Mouse (Mus musculus): Measurements from ENCODE around the gene Abca16.
A peak's percentile ranks its signal among the peaks of the same experiment; 100 is the strongest.

Abca16 gene

DNA sequence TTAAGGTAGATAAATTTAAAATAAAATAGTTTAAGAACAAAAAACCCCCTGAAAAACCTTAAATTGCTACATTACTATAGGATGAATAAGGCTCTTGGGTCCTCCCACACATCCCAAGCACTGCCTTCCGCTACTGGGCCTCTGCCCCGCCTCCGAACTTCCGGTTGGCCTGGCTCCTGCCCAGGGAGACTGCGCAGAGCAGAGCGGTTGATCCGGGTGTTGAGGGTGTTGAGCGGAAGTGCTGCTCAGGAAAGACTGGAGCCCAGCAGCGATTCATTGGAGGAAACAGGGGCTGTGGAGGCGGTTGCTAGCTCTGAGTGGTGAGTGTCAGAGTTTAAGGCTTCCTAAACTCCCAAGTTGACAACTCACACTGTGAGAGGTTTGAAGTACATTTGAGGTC lies at the start of gene Abca16:
Gene Abca16, plus strand, starts transcription at position 201 of the 400 bp plus-strand sequence.
- DNase-seq (ENCODE audit: low read depth, low spot score), result no peak

GRCm38 (mm10) chr7:120361159-120361558 lies 48.3 kb upstream of the Abca16 start:
- no peak for DNase-seq (ENCODE audit: low read depth, low spot score)

- DNase-seq (ENCODE audit: low read depth, low spot score), result no peak
These were observed 2.9 kb downstream of the Abca16 start for GRCm38 (mm10) chr7:120412391-120412790.

DNA sequence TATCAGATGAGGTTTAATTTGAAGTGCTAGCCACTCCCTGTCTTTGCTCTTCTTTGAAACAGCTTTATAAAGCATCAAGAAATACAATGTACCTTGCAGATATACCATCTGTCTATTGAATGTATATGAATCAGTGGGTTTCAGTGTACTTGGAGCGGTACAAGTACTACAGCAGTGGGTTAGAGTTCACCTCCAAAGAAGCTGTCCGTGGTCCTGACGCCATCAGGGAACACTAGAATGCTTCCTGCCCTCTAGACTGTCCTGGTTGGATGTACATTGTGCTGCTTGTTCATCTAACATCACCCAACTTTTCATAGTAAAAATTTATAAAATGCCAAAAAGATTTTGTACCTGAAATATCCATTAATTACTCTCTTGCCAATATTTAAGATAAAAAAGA lies 17.2 kb downstream of the Abca16 start:
- DNase-seq (ENCODE audit: low read depth, low spot score), result no peak

- no peak for DNase-seq (ENCODE audit: low read depth, low spot score)
These were observed 22.0 kb downstream of the Abca16 start for GRCm38 (mm10) chr7:120431464-120431863.

DNA sequence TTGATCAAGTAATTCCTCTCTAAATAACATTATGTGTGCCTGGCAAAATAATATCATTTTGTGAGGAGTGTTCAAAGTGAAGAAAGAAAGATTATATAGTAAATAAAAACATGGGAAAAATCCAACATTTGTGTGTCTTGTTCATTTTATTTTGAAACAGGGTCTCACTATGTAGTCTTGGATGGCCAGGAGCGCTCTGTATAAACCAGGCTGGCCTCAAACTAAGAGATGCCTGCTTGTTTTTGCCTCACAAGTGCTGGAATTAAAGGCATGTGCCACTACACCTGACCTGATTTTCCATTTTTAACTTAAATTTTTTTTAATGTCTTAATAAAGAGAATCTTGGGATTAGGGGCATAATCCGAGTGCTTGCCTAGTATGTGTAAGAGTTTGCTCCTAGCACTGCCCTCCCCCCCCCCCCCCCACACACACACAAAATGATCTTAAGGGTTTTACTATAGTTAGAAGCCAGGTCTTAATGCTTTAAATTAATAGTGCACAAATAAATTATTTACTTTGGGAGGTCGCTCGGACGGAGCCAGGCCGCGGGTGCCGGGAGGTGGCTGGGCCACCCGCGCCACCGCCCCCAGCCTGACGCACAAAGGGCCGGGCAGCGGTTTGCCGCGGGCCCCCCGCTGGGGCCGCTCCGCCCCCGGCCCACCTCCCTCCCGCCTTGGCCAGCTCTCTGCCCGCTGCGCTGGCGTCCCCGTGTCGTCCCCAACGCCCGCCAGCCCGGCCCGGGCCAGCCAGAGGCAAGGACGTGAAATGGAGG lies 94.6 kb downstream of the Abca16 start:
- DNase-seq (ENCODE audit: low read depth, low spot score), result no peak

DNA sequence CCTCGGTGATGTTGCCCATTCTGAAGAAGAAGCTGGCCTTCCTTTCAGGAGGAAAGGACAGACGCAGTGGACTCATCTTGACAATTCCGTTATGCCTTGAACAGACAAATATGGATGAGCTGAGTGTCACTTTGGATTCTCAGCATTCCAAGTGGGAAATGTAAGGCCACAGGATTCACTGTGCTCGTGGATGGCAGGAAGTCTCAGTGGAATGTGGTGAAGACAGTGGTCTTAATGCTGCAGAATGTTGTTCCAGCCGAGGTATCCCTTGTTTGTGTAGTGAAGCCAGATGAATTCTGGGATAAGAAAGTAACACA lies 95.2 kb downstream of the Abca16 start:
- peak; percentile 0 for DNase-seq (ENCODE audit: low read depth, low spot score)

GRCm38 (mm10) chr7:120534805-120535204 lies 125.4 kb downstream of the Abca16 start:
- no peak for DNase-seq (ENCODE audit: low read depth, low spot score)

DNA sequence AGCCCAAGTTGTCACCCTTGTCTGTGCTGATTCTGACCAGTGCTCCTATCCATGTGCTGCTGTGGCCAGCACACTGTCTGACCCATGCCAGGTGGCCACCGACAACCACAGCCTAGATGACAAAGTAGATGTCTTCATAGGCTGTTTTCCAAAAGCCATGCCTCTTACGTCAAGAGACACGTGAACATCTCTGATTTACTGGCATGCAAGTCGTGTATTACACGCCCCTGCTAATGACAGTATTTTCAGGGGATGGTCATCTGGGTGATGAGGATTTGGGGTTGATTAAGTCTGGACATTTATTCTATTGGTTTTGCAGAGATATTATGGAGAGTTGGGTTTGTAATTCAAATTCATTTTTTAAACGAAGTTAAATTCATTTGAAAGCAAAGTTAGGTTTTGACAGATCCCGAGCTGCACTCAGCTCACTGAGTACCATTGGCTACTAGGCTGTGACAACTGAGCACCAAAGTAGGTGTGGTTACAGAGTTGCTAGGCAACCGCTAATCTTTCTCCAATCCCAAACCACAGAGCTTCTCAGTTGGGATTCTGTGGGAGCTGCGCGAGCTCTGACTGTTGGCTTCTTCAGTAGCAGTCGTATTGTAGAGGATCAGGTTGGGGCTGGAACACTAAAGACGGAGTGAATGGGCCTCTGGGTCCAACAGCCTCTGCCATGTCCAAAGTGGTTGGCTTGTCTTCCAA lies 143.2 kb downstream of the Abca16 start:
- peak; percentile 42 for DNase-seq (ENCODE audit: low read depth, low spot score)

DNA sequence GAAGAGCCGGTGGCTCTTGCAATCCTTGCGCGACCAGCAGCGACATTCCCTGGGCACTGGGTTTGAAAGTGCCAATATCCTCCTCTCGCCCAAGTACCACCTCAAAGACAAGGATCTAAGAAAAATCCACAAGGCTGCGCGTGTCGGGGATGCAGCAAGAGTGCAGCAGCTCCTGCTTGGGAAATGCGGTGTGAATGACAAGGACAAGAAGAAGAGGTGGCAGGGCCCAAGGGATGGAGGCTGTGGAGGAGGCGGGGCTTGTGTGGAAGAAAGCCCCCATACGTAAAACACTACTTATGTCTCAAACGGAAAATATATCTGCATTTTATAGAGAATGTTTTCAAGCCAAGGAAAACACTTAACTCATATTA lies 143.7 kb downstream of the Abca16 start:
- no peak for DNase-seq (ENCODE audit: low read depth, low spot score)

- no peak for DNase-seq (ENCODE audit: low read depth, low spot score)
These were observed 157.9 kb downstream of the Abca16 start for GRCm38 (mm10) chr7:120567366-120567765.

- no peak for DNase-seq (ENCODE audit: low read depth, low spot score)
These were observed 167.1 kb downstream of the Abca16 start for GRCm38 (mm10) chr7:120576520-120576919.
